Mouse (Mus musculus): ENCODE results near the gene Cryba1.
A peak's percentile ranks its signal among the peaks of the same experiment; 100 is the strongest.

- TF ChIP-seq CTCF (IDR thresholded peaks at IDR 0.05; ENCODE audit: borderline replicate concordance, insufficient read depth, low read length) (no peak), POLR2A (IDR thresholded peaks at IDR 0.05; ENCODE audit: low read depth, low read length) (peak; percentile 32; the same call in 1 of the 2 replicates)
These were observed 37.4 kb downstream of the Cryba1 start for GRCm38 (mm10) chr11:77687541-77688131.

All from embryonic fibroblast, embryonic 13.5 days (primary cell).